Mouse (Mus musculus) midbrain, embryonic 14.5 days (tissue): ENCODE measurements at regions not wholly inside any gene's neighbourhood (a gene's known extent, or its start where the extent isn't known, plus 50 kb on each side); places are given as distances from the start of the nearest gene placed in this dataset.

Source experiments
- ATAC-seq: fragments of 200-750 bp; cut with Nextera tagmentation; 2 replicates; pipeline ENCODE4 v1.8.0; 2017; ENCODE audit warnings: moderate number of reproducible peaks, moderate library complexity; ENCODE audit not compliant: low FRiP score, low TSS enrichment
- DNase-seq: peaks from one replicate; pipeline ENCODE4 v3.0.0-alpha.2; 2015
- H3K27ac ChIP-seq: fragments of 300-500 bp; sonication (generic); replicated peaks from 2 replicates; pipeline ENCODE4 v1.5.1; 2014; ENCODE audit warnings: mild to moderate bottlenecking, low read depth, low read length, moderate library complexity
- H3K27me3 ChIP-seq: fragments of 300-500 bp; sonication (generic); 2 replicates; pipeline ENCODE4 v1.6.1; 2014; ENCODE audit warnings: low read length, control low read depth, mixed read lengths; ENCODE audit not compliant: control insufficient read depth, insufficient read depth
- H3K36me3 ChIP-seq: fragments of 300-500 bp; sonication (generic); 2 replicates; pipeline ENCODE4 v1.6.1; 2014; ENCODE audit warnings: low read length, control low read depth; ENCODE audit not compliant: control insufficient read depth, insufficient read depth
- H3K4me1 ChIP-seq: fragments of 300-500 bp; sonication (generic); 2 replicates; pipeline ENCODE4 v1.6.1; 2014; ENCODE audit warnings: mild to moderate bottlenecking, antibody characterized with exemption, low read length, control low read depth; ENCODE audit not compliant: control insufficient read depth, insufficient read depth
- H3K4me2 ChIP-seq: fragments of 300-500 bp; sonication (generic); 2 replicates; pipeline ENCODE4 v1.6.1; 2014; ENCODE audit warnings: mild to moderate bottlenecking, low read length, moderate library complexity
- H3K4me3 ChIP-seq: fragments of 300-500 bp; sonication (generic); replicated peaks from 2 replicates; pipeline ENCODE4 v1.5.1; 2014; ENCODE audit warnings: low read depth, low read length
- H3K9ac ChIP-seq: fragments of 300-500 bp; sonication (generic); replicated peaks from 2 replicates; pipeline ENCODE4 v1.6.1; 2014; ENCODE audit warnings: mild to moderate bottlenecking, low read length, moderate library complexity
- H3K9me3 ChIP-seq: fragments of 300-500 bp; sonication (generic); 2 replicates; pipeline ENCODE4 v1.6.1; 2016; ENCODE audit warnings: low read length, control low read depth, mixed read lengths; ENCODE audit not compliant: control insufficient read depth
- WGBS: fragments of 180-500 bp; shearing (Covaris S2); extraction: QIAGEN DNeasy Blood & Tissue Kit; methylation state at CpG from one replicate; pipeline ENCODE4 v1.1.7; 2014; 5-methylcytosine and 5-hydroxymethylcytosine counted together

DNA sequence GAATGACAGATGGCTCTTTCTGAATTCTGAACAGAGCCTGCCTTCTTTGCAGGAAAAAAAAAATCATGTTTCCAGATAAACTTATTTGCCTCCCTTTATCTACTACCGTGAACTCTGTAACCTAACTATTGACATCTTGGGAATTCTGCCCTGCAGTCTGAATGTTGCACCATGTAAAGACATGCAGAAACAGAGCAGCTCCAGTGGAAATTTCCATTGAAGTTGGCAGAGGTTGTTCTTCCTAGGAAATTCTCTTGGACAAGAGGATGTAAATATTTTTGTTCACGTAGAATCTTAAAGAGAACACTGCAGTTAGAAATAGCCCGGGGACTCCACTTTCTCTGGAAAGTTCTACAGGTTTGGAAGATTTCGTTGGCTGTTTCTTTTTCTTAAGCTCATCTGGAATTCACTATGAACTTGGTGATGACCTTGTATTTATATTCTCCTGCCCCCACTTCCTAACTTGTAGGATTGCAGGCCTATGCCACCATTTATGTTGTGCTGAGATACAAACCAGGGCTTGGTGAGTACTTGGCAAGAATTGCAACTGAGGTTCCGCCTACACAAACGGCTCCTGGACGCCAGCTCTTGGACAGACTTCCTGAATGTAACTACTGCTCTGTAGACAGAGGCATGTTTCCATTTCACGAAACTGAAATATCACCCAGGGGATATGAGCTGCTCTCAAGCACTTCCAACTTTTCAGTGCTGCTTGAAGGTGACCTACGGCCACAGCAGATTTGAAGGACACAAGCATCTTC lies 202.7 kb upstream of the Mocs1 start:
- no peaks in the 10 kb centered on the region for H3K36me3 ChIP-seq
- ATAC-seq (no peak), DNase-seq (no peak)
- H3K4me2 ChIP-seq: no peak overlapping the region
- no peaks in the 10 kb centered on the region for H3K9me3 ChIP-seq
- no peaks in the 10 kb centered on the region for H3K4me1 ChIP-seq
- WGBS: 92% methylated on average over 9 of the region's 9 CpGs
- H3K9ac ChIP-seq: no peak overlapping the region
- H3K4me3 ChIP-seq: no peak overlapping the region
- no peak overlapping the region for H3K27ac ChIP-seq
- no peaks in the 10 kb centered on the region for H3K27me3 ChIP-seq

DNA sequence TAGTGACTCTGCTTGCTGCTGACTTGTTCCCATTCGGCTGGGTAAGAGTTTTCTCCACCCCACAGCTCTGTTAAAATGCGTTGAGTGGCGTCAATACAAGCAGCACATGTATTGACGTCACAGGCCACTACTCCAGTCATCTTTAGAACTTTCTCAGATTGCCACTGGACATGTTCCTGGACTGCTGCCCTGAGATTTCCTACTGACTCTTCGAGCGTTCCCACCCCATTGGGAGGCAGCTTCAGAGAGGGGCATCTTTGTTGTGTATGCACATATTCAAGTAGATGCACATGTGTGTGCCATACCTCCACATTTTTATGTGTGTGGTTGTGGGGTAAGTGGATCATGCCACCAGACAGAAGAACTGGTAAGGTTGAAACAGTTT lies 202.2 kb upstream of the Mocs1 start:
- 83% methylated on average over 6 of the region's 6 CpGs for WGBS
- ATAC-seq (no peak), DNase-seq (no peak)
- no peak overlapping the region for H3K27ac ChIP-seq
- no peak overlapping the region for H3K4me2 ChIP-seq
- no peaks in the 10 kb centered on the region for H3K9me3 ChIP-seq
- H3K36me3 ChIP-seq: no peaks in the 10 kb centered on the region
- no peaks in the 10 kb centered on the region for H3K4me1 ChIP-seq
- no peak overlapping the region for H3K9ac ChIP-seq
- no peaks in the 10 kb centered on the region for H3K27me3 ChIP-seq
- no peak overlapping the region for H3K4me3 ChIP-seq

DNA sequence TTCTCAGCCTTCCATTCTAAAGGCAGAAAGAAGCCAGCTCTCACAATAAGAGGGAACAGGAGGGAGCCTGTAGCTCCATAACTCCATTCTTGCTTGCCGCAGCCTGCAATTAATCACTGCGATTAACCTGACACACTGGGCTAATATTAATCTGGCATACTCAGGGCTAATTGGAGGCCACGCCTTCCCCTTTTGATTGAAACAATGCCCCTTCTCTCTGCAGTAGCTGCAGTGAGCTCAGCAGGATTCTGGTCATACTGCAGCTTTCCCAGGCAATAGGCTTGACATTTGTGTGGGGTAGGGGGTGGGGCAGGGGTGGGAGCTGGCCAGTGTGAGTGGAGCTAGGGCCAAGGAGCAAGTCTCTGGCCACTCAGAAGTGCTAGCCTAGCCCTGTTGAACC lies 196.9 kb upstream of the Mocs1 start:
- Histone ChIP-seq H3K9ac (no peak overlapping the region), H3K4me3 (no peak overlapping the region), H3K9me3 (no peaks in the 10 kb centered on the region), H3K4me2 (no peak overlapping the region), H3K4me1 (peaks cover 4% of the 10 kb centered on the region; the same call in 1 of the 2 replicates), H3K27ac (no peak overlapping the region), H3K36me3 (no peaks in the 10 kb centered on the region), H3K27me3 (no peaks in the 10 kb centered on the region)
- ATAC-seq (no peak), DNase-seq (no peak)
- WGBS: 35% methylated on average over 3 of the region's 3 CpGs

DNA sequence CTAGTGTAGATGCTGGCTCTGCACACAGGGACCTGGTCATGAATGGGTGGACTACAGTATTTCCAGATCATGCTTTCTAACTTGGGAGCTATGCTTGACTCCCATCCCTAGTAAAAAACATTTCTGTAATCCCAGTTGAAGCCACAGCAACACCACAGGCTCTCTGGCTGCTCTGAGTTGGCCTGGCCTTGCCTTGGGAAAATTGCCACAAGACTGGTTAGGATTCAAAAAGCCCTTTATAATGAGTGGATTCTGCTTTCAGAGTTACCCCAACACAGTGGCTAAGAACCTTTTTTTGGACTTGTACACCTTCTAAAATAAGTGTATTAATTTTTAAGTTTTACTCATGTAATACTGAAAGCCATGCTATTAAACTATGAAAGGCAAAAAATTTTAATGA lies 188.1 kb upstream of the Mocs1 start:
- H3K4me1 ChIP-seq: no peaks in the 10 kb centered on the region
- H3K9ac ChIP-seq: no peak overlapping the region
- H3K27ac ChIP-seq: no peak overlapping the region
- H3K4me2 ChIP-seq: no peak overlapping the region
- H3K36me3 ChIP-seq: no peaks in the 10 kb centered on the region
- no peaks in the 10 kb centered on the region for H3K9me3 ChIP-seq
- no peak overlapping the region for H3K4me3 ChIP-seq
- no peaks in the 10 kb centered on the region for H3K27me3 ChIP-seq
- DNase-seq (no peak), ATAC-seq (no peak)

DNA sequence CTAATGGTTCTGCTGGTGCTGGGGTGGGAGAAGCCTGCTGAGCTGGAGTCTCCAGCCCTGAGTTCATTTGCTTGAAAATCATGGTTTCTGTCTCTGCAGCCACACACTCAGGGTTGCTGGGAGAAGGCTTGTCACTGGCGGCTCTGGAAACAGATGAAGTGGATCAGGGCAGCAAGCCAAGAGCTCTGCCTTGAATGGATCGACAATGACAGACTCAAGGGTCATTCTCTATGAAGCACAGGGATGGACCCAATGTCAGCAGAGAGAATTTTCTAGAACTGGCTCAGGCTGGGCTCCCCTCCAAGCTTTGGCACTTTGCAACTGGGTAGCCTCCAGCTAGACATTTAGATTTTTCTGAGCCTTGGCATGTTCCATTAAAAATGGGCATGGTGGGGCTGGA lies 184.7 kb upstream of the Mocs1 start:
- peak; percentile 57 for DNase-seq
- Histone ChIP-seq H3K36me3 (no peaks in the 10 kb centered on the region), H3K4me1 (0 out of 2 replicates have a peak, but pooled peaks cover 7% of the 10 kb centered on the region), H3K4me2 (no peak overlapping the region), H3K27me3 (no peaks in the 10 kb centered on the region), H3K27ac (no peak overlapping the region), H3K9ac (no peak overlapping the region), H3K9me3 (no peaks in the 10 kb centered on the region), H3K4me3 (no peak overlapping the region)
- no peak for ATAC-seq
- WGBS: 60% methylated on average over 2 of the region's 2 CpGs

DNA sequence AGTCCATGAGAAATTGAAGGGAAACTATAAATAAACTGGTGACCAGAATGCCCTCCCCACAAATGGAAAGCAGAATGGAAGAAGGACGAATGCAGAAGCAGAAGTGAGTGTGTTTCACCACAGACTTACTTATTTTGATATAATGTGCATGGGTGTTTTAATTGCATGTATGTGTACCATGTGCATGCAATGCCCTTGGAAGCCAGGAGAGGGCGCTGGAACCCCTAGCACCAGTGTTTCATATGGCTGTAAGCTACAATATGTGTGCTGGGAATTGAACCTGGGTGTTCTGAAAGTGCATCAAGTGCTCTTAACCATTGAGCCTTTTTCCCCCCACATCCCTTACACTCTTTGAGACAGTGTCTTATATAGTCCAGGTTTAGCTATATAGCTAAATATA lies 183.1 kb upstream of the Mocs1 start:
- DNase-seq: no peak
- H3K27ac ChIP-seq: no peak overlapping the region
- 64% methylated on average over 2 of the region's 2 CpGs for WGBS
- no peak overlapping the region for H3K4me3 ChIP-seq
- H3K4me2 ChIP-seq: no peak overlapping the region
- H3K4me1 ChIP-seq: 0 out of 2 replicates have a peak, but pooled peaks cover 7% of the 10 kb centered on the region
- no peak for ATAC-seq
- no peaks in the 10 kb centered on the region for H3K9me3 ChIP-seq
- no peaks in the 10 kb centered on the region for H3K36me3 ChIP-seq
- no peaks in the 10 kb centered on the region for H3K27me3 ChIP-seq
- H3K9ac ChIP-seq: no peak overlapping the region

DNA sequence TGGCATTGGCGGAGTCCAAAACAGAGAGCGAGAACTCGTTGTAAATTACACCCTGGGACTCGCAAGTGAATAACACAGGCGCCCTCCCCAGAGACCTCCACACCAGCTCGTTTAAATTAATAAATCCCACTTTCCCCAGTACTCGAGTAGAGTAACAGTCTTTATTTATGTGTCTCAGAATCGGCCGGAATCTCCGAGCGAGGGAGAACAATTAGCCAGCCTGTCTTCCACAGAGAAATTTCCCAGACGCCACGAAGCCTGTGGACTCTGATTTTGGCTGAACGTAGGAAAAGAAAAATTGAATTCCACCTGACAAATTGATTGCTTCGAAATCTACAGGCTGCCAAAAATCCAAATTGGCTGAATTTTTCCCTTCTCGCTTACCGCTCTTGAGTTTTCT lies 180.9 kb upstream of the Mocs1 start:
- Histone ChIP-seq H3K4me1 (peaks cover 24% of the 10 kb centered on the region), H3K27me3 (no peaks in the 10 kb centered on the region), H3K9ac (0 out of 2 replicates have a peak overlapping the region, but pooled peaks have one; percentile 7), H3K9me3 (no peaks in the 10 kb centered on the region), H3K4me3 (no peak overlapping the region), H3K36me3 (no peaks in the 10 kb centered on the region), H3K27ac (peak overlapping the region; percentile 52), H3K4me2 (peak overlapping the region; percentile 32)
- DNase-seq: peak; percentile 62
- 49% methylated on average over 17 of the region's 17 CpGs for WGBS
- no peak for ATAC-seq

DNA sequence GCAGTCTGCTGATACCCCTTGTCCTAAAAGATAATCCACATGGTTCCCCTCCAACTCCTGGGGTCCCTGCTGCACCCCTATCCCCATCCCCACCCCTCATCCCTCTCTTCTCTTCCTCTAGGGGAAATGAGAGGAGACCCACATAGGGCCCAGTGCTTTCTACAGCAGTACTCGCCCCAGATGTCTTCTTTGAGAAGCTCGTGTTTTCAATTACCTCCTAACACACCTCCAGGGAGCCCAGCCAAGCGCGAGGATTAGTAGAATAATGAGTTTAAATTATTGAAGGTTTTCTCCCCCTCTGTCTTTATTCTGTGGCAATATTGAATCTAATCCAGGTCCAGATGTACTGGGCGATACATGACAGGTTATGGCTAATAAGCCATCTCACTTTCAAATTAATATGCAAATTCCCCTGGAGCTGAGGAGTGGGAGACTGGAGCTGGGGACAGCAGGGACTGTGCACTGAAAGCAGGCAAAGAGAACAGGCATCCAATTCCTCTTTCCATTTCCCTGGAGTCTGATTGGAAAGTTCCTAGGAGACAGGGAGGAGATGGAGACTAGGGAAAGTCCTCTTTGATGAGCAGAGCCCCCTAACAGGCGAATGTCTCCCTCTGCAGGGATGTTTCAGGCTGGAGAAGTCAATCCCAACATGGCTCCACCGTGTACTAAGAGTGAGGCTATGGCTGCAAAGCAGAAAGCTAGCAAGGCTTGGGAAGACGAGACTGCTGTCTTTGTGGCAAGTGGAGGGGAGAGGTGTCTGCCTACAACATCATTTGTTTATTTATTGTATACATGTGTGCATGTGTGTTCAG lies 177.2 kb upstream of the Mocs1 start:
- Histone ChIP-seq H3K4me1 (peaks cover 25% of the 10 kb centered on the region), H3K9ac (no peak overlapping the region), H3K4me3 (no peak overlapping the region), H3K27ac (0 out of 2 replicates have a peak overlapping the region, but pooled peaks have one; percentile 26), H3K4me2 (no peak overlapping the region), H3K27me3 (no peaks in the 10 kb centered on the region), H3K36me3 (no peaks in the 10 kb centered on the region), H3K9me3 (no peaks in the 10 kb centered on the region)
- ATAC-seq (peak; percentile 82), DNase-seq (peak; percentile 74)
- 20% methylated on average over 8 of the region's 8 CpGs for WGBS

DNA sequence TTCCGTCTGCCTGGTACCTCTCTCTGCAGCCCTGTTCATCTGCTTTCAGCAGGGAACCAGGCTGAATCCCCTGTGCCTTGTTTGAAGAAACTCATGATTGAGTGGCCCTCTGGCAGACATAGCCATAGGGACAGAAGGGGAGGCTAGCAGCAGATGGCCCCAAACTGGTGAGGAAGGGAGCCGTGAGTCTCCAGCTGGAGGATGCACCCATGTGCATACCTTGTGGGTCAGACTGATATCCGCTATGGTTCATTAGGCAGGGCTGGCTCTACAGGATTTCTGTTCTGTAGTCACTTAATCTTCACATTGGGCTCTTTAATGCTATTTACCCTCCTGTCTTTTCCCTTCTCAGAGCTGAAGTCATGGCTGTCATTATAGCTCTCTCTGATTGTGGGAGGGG lies 175.9 kb upstream of the Mocs1 start:
- Histone ChIP-seq H3K4me3 (no peak overlapping the region), H3K9ac (no peak overlapping the region), H3K27me3 (no peaks in the 10 kb centered on the region), H3K27ac (no peak overlapping the region), H3K4me2 (no peak overlapping the region), H3K9me3 (no peaks in the 10 kb centered on the region), H3K36me3 (no peaks in the 10 kb centered on the region), H3K4me1 (peaks cover 21% of the 10 kb centered on the region)
- 25% methylated on average over 3 of the region's 3 CpGs for WGBS
- DNase-seq: no peak
- ATAC-seq: peak; percentile 40; the same call in 1 of the 2 replicates
